Mouse (Mus musculus): Measurements from ENCODE around the gene Lancl2. TPM values are rescaled to one million over a fixed set of nuclear protein-coding genes. Genes with fewer than 3 reads are reported as not detected.

Gene Lancl2
- total RNA-seq, 2 experiments from 2014 or later, result 15.1 to 15.8 TPM

DNA sequence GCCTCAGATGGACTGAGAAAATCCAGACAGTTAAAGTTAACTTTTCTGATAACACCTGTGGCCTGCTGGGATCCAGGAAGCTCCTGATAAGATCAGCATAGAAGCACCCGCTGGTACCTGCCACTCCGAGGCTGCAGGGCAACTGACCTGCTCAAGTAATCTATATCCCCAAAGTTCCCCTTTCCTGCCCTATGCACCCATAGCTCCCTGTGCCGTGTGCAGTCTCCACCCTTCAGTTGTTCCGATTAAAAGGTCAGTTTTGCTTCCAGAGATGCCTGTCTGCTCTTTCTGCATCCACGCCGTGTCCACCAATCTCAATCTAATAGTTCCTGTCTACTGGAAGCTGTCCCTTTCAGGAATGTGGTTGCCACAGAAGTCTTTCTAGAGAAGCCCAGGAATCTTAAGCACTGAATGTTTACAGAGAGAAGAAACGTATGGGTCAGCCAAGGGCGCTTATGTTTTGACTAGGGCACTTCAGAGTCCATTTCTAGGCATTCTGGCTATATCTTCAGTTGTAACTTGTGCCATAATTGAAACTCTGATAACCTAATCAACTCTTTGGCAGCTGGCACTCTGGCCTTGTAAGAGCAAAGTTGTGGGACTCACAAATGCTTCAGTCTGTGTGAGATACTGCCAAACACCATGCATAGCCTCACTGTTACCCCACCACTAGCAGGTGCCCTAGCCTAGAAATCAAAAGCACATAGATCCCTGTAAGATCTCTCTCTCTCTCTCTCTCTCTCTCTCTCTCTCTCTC is 65.0 kb downstream of the Lancl2 start:
- no peak for DNase-seq

DNA sequence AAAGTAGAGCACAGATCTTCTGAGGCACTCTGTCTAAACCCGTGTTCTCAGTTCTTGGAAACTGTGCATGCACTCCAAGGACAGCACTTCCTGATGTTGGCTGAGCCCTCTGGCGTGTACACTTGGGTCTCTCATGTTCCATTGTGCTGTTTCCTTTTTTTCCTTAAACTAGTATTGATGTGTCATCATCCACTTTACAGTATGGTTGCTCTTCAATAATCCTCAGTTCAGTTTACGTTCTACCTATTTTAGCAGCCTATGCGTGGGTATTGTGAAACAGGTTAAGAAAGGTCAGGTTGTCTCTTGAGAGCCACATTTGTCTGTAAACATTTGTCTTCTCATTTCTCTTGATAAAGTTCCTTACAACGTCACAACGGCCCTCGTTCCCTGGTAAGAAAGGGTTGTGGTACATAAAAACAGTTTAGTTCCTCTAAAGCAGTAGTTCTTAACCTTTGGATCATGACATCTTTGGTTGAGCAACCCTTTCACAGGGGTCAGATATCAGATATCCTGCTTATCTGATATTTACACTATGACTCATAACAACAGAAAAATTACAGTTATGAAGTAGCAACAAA is 66.7 kb downstream of the Lancl2 start:
- DNase-seq, result no peak

DNA sequence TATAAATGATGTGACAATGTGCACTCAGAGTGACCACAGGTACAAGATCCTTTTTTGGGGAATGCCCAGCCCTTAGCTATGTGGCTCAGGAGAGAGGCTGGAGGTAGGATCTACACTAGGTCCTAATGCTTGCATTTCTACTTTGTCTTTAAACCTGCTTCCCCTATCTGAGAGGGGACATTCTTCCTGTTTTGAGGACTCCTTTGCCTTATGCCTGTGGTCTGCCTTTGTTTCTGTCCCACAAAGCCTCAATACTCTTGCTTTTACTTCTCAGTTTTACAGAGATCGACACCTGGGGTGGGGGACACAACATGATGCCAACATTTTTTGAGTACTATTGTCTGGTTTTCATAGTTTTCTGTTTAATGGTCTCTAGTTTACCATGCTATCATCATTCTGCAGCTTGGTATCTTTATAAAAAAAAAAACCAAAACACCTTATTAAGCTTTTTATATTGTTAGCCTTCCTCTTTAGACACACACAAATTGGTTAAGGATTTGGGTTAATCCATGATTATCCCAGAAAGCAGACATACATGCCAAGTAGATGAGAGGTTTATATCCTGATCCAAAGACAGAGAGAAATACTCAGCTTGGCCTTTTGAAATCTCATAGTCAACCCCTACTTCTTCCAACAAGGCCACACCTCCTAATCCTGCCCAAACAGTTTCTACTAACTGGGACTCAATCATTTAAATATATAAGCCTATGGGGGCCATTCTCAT is 68.3 kb downstream of the Lancl2 start:
- no peak for DNase-seq

DNA sequence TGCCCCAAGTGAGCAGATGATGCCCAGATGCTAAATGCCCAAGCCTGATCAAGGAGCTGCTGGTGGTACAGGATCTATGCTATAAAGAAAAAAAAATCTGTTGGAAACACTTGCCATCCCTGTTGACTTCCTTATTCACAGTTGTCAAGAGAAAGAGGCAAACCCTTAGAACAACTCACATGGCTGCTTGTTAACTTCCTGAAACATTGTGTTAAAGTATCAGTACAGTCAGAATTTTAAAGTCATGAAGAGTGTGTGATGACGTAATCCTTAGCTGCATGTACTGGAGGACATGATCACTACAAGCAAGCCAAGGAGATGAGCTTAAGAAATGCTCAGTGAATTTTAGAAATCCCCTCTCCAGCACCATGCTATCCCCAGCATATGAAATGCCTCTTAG is 71.5 kb downstream of the Lancl2 start:
- DNase-seq, result no peak

DNA sequence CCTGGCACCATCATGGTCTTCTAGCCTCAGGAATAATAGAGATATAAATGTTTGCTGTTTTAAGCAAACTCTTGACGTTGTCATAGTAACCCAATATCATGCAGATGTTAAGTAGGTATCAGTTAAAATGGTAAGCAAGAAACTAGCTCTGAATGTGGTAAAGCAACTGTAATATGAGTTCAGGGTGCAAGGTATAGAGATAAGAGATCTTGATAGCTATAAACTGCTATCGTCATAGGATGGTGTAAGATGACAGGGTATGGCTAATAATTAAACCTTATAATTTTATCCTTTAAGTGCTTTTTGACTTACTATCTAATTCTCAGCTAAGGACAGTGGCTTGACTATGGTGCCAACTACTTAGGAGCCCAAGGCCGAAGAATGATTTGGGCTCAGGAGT is 78.0 kb downstream of the Lancl2 start:
- DNase-seq, result no peak

DNA sequence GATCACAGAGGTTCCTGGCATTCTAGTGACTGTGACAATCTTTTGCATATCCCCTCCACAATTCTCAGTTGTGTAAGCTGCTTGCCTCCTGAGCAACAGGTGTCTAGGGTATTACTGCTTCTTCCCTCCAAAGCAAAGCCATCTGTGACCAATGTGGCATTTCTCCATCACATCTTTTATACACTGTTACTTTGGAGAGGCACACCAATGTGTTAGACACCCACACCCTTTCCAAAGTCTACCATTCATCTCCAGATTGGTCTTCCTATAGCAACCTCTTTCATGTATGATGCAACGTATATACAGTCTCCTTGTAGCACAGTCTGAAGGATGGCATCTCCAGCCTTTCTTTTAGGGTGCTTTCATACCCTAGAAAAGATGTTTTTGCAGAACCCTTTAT is 80.3 kb downstream of the Lancl2 start:
- no peak for DNase-seq

DNA sequence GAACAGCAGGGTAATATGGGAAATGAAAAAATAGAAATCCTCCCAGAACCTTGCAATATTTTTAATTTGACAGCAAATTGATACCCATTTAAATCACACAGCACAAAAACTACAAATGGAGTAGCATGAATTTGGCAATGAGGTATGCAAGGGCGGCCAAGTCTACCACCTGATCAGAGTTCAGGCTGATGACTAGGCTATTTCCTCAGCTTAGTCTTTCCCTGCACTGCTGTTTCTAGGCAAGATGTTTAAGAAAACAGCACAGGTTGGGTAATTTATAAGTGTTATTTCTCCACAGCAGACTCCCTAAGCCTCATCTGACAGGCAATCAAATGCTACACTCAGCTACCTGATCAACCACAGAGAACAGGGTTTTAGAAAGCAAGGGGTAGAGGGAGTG is 81.9 kb downstream of the Lancl2 start:
- DNase-seq, result no peak

DNA sequence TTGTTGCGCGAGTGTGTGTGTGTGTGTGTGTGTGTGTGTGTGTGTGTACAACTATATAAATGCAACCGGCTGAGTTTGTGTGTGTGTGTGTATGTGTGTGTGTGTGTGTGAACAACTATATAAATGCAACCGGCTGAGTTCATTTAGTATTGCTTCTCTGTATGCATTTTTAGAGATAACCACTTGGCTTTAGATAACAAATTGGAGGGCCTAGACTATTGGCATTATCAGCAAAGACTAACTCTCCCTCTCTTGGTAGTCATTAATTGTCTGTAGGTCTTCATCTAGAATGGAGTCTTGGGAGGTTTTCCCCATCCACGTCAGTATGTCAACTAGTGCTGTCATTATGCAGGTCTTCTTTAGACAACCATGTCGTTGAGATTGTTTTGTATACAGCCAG is 85.0 kb downstream of the Lancl2 start:
- no peak for DNase-seq

Other genes with a start within 250 kb of the Lancl2 start
- 10 to 100 TPM in 1 of 2 experiments, 1 to 10 TPM in 1; 7.9 to 11.1 TPM for gene Ppm1k, start 167.1 kb upstream of the Lancl2 start, total RNA-seq (2021)
- 1 to 10 TPM; 1.5 to 1.9 TPM for gene Herc6, start 121.5 kb upstream of the Lancl2 start, total RNA-seq (2021)
- 10 to 100 TPM; 12.4 to 13.0 TPM for gene Pyurf, start 10.5 kb upstream of the Lancl2 start, total RNA-seq (2021)
- gene Vopp1, start 122.6 kb downstream of the Lancl2 start, total RNA-seq (2021), result 10 to 100 TPM in 1 of 2 experiments, 1 to 10 TPM in 1; 8.8 to 12.1 TPM
- gene Vmn1r21, start 147.8 kb downstream of the Lancl2 start, total RNA-seq (2021), result not detected
- gene Vmn1r22, start 205.5 kb downstream of the Lancl2 start, total RNA-seq (2021), result not detected
- gene Vmn1r23, start 224.3 kb downstream of the Lancl2 start, total RNA-seq (2021), result not detected